Mouse (Mus musculus) liver, adult 2 months (tissue): Measurements from ENCODE around the gene Sox13. TPM values are rescaled to one million over a fixed set of nuclear protein-coding genes. Genes with fewer than 3 reads are reported as not detected.

ENCODE experiments used
- DNase-seq: peaks from one replicate; pipeline ENCODE4 v3.0.0-alpha.2; 2011; ENCODE audit warnings: low read depth, low spot score; ENCODE audit errors: extremely low read depth
- H3K27ac ChIP-seq: fragments of 200-500 bp; replicated peaks from 2 replicates; pipeline ENCODE4 v1.5.1; 2012; ENCODE audit warnings: low read depth, mild to moderate bottlenecking, control low read depth, inconsistent platforms, low read length; ENCODE audit not compliant: insufficient read depth
- H3K27me3 ChIP-seq: fragments of 200-500 bp; 2 replicates; pipeline ENCODE4 v1.6.1; 2012; ENCODE audit warnings: mild to moderate bottlenecking, moderate library complexity, low read length, inconsistent platforms; ENCODE audit not compliant: control insufficient read depth, insufficient read depth
- H3K36me3 ChIP-seq: fragments of 200-500 bp; 2 replicates; pipeline ENCODE4 v1.6.1; 2012; ENCODE audit warnings: low read length, inconsistent platforms; ENCODE audit not compliant: control insufficient read depth, insufficient read depth
- H3K4me1 ChIP-seq: fragments of 200-500 bp; 2 replicates; pipeline ENCODE4 v1.6.1; 2011; ENCODE audit warnings: low read length; ENCODE audit not compliant: control insufficient read depth, insufficient read depth
- H3K4me3 ChIP-seq: fragments of 200-500 bp; 2 replicates; pipeline ENCODE4 v1.5.1; 2011; ENCODE audit warnings: low read depth, mild to moderate bottlenecking, control low read depth, low read length, moderate library complexity; ENCODE audit not compliant: insufficient read depth
- H3K79me2 ChIP-seq: fragments of 200-500 bp; 2 replicates; pipeline ENCODE4 v1.6.1; 2012; ENCODE audit warnings: inconsistent platforms, mild to moderate bottlenecking, low read length, moderate library complexity; ENCODE audit not compliant: control insufficient read depth, insufficient read depth
- H3K9ac ChIP-seq: fragments of 200-500 bp; 2 replicates; pipeline ENCODE4 v1.6.1; 2012; ENCODE audit warnings: low read depth, mild to moderate bottlenecking, control low read depth, inconsistent platforms, low read length
- CTCF ChIP-seq: fragments of 200-500 bp; IDR thresholded peaks from 2 replicates; pipeline ENCODE4 v1.5.1; 2011; ENCODE audit warnings: low read depth, low read length, control low read depth
- POLR2A ChIP-seq: fragments of 200-500 bp; IDR thresholded peaks from 2 replicates; pipeline ENCODE4 v1.6.1; 2011; ENCODE audit warnings: low read length, control low read depth; ENCODE audit not compliant: insufficient read depth; ENCODE audit errors: extremely low read depth
- WGBS: fragments of 180-500 bp; shearing (Covaris S2); methylation state at CpG from one replicate; pipeline ENCODE4 v1.1.7; 2018; 5-methylcytosine and 5-hydroxymethylcytosine counted together
- polyA plus RNA-seq: library from polyadenylated mRNA; depleted of rRNA; stranded (reverse); fragments of >200 nt; gene quantifications from 2 replicates; pipeline ENCODE4 v1.2.3, GENCODE M21; 2012
- total RNA-seq: library from RNA; depleted of rRNA; stranded (reverse); fragments of >200 nt; gene quantifications from 2 replicates; pipeline ENCODE4 v1.2.3, GENCODE M21; 2014

Gene Sox13
- total and polyA plus RNA-seq, 2 experiments = 2.2 to 10.2 TPM

DNA sequence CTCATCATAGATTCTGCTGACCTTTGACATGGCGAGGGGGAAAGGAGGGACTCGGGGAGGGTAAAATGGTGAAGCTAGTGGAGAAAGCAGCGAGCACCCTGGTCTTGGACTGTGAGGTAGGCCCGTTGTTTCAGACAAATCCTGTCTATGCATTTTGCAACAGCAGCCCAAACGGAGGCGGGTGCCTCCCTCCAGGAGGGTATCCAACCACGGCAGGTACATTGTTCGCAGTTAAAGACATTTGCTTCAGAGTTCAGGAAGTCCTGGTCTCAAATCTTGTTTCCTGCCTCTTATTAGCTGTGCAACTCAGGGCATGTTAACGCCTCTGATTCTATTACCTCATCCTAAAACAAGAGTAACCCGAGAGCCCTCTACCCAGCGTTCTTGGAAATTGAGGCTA, 26.8 kb upstream of the Sox13 start:
- WGBS = 84% methylated on average over 11 of the region's 11 CpGs
- Histone ChIP-seq H3K27ac (no peak overlapping the region), H3K4me3 (no peak overlapping the region)

DNA sequence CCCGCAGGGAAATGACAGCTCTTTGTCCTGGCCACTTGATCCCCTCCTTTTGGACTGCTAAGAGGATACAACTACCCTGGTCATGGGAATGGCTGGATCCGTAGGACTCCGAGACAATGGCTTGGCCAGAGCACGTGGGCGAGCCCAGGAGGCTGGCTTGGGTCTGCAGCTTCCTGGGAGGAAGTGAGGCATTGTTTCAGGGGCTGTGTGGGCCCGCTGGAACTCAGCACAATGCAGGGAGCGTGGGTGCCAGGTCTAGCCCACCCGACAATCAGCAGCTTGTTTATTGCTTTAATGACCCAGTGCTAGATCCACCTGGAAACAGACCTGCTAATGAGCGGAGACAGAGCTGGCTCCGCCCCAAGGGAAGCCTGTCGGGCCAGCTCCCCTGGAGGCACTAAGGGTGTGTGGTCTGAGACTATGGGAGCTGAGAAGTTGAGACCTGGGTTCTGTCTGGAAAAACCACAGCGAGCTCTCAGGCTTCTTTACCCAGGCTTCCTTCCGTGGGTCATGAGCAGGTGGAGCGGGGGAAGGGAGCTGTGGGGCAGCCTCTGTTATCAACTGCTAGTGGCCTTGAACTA, 24.3 kb upstream of the Sox13 start:
- no peak for TF ChIP-seq CTCF
- no peak for TF ChIP-seq POLR2A

More for the DNA sequence above, 26.8 kb upstream of the Sox13 start:
- Histone ChIP-seq H3K79me2 (no peaks in the 10 kb centered on the region), H3K27me3 (no peaks in the 10 kb centered on the region), H3K9ac (no peak overlapping the region), H3K36me3 (no peaks in the 10 kb centered on the region), H3K4me1 (peaks cover 14% of the 10 kb centered on the region)
- DNase-seq = no peak
- TF ChIP-seq CTCF = no peak
- no peak for TF ChIP-seq POLR2A

DNA sequence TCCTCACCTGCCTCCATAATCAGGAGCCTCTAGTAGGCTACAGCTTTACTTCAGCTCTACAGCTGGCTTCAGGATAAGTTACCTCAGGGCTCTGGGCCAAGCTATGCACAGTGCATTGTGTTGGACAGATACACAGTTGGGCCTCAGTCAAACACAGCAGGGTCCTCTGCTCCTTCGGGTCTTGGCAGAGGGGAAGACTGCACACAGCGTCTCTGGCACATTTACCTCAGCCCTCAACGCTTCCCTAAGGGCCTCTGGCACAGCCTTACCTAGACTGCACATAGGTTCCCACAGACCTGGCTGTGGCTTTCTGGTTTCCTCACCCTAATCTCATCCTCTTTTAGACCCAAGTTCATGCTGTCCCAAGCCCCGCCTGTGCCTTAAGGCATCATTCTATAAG, 22.1 kb upstream of the Sox13 start:
- no peak for TF ChIP-seq POLR2A
- TF ChIP-seq CTCF = no peak
- H3K36me3 ChIP-seq = no peaks in the 10 kb centered on the region
- H3K9ac ChIP-seq = no peak overlapping the region
- H3K4me3 ChIP-seq = no peak overlapping the region
- no peaks in the 10 kb centered on the region for H3K4me1 ChIP-seq
- H3K79me2 ChIP-seq = no peaks in the 10 kb centered on the region
- DNase-seq = no peak
- H3K27ac ChIP-seq = no peak overlapping the region
- no peaks in the 10 kb centered on the region for H3K27me3 ChIP-seq
- 88% methylated on average over 4 of the region's 4 CpGs for WGBS

More for the DNA sequence above, 24.3 kb upstream of the Sox13 start:
- H3K9ac ChIP-seq = no peak overlapping the region
- no peak overlapping the region for H3K4me3 ChIP-seq
- no peaks in the 10 kb centered on the region for H3K36me3 ChIP-seq
- no peaks in the 10 kb centered on the region for H3K79me2 ChIP-seq
- no peaks in the 10 kb centered on the region for H3K27me3 ChIP-seq
- H3K4me1 ChIP-seq = peaks cover 12% of the 10 kb centered on the region
- 62% methylated on average over 14 of the region's 14 CpGs for WGBS
- no peak overlapping the region for H3K27ac ChIP-seq
- no peak for DNase-seq

DNA sequence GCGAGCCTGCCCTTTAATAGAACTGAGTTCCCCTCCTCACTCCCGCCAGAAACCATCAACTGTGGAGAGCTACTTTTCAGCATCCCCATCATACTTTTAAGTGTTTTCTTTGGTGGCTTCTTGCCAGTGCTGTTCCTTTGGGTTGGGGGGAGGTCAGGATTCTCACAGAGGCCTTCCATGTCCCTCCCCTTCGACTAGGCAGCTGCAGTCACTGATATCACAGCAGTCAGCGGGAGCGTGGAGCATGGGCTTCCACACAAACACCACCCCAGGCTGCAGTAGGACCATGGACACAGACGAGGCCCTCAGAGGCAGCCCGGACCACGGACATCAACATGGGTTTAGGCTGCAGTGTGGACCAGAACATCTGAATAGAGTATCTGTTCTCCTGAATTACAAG, 20.1 kb upstream of the Sox13 start:
- 88% methylated on average over 8 of the region's 8 CpGs for whole genome bisulfite sequencing
- no peak for DNase-seq
- Histone ChIP-seq H3K79me2 (no peaks in the 10 kb centered on the region), H3K27me3 (no peaks in the 10 kb centered on the region), H3K9ac (no peak overlapping the region), H3K27ac (no peak overlapping the region), H3K36me3 (no peaks in the 10 kb centered on the region), H3K4me1 (peaks cover 7% of the 10 kb centered on the region), H3K4me3 (no peak overlapping the region)
- TF ChIP-seq CTCF = no peak

DNA sequence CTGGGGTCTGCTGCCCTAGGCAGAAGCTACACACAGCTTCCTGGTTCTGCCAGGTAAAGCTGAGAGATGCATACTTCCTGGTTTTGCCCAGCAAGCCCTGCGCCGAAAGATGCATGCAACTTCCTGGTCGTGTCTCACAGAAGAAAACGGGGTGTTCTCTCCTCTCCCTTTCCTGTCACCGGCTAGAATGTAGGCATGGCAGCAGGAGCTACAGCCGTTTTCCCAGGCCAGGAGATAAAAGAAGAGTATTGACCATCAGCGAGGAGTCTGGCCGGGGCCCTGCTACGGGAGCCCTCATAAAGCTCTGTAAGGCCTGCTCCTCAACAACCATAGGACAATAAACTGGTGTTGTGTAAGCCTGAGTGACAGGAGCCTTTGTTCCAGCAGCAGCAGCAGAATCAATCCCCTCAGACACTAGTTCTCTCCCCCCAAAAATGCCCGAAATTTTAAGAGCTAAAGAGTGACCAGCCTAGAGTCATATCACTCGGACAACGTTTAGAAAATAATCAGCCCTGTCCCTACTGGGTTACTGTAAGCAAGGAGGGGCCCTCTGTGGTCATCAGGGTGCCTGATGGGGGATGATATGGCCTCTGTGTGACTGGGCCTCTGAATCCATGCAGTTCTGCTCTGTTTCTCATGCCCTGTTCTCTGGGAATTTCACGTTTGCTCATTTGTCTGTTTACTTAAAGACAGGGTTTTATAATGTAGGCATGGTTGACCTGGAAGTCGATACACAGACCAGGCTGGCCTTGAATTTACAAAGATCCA, 13.9 kb upstream of the Sox13 start:
- Histone ChIP-seq H3K4me1 (peaks cover 7% of the 10 kb centered on the region), H3K27ac (no peak overlapping the region), H3K36me3 (no peaks in the 10 kb centered on the region), H3K27me3 (no peaks in the 10 kb centered on the region), H3K79me2 (no peaks in the 10 kb centered on the region), H3K9ac (no peak overlapping the region), H3K4me3 (no peak overlapping the region)
- TF ChIP-seq CTCF (no peak), POLR2A (no peak)
- no peak for DNase-seq
- WGBS = 63% methylated on average over 14 of the region's 14 CpGs

DNA sequence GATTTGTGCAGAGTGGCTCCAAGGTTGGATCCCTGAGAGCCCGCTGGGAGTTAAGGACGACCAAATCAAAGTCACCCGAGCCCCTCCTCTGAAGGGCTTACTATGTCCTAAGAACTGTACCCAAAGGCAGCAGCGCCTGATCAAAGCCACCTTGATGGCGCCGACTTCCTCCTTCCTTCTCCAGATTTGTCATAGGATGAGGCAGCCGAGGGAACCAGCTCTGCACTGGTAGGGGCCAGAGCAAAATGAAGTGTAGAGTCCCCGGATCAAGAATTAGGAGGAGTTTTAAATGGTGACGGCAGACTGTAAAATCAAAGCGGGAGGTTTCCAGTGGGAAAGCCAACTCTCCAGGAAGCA, 10.6 kb upstream of the Sox13 start:
- 68% methylated on average over 10 of the region's 10 CpGs for WGBS
- Histone ChIP-seq H3K9ac (no peak overlapping the region), H3K36me3 (no peaks in the 10 kb centered on the region), H3K79me2 (no peaks in the 10 kb centered on the region), H3K4me1 (peaks cover 2% of the 10 kb centered on the region; the same call in 1 of the 2 replicates), H3K4me3 (no peak overlapping the region), H3K27ac (no peak overlapping the region), H3K27me3 (no peaks in the 10 kb centered on the region)
- TF ChIP-seq POLR2A (no peak), CTCF (no peak)
- DNase-seq = no peak
